Mouse (Mus musculus) lung, adult 2 months (tissue): ENCODE data around the gene Scube1.

ENCODE experiments used
- CTCF ChIP-seq: fragments of 200-500 bp; IDR thresholded peaks from 2 replicates; pipeline ENCODE4 v1.5.1; 2011; ENCODE audit warnings: mild to moderate bottlenecking, low read length, control low read depth; ENCODE audit not compliant: insufficient read depth
- POLR2A ChIP-seq: fragments of 200-500 bp; IDR thresholded peaks from 2 replicates; pipeline ENCODE4 v1.6.1; 2011; ENCODE audit warnings: low read depth, mild to moderate bottlenecking, control low read depth, low read length, borderline replicate concordance; ENCODE audit errors: extremely low read depth

DNA sequence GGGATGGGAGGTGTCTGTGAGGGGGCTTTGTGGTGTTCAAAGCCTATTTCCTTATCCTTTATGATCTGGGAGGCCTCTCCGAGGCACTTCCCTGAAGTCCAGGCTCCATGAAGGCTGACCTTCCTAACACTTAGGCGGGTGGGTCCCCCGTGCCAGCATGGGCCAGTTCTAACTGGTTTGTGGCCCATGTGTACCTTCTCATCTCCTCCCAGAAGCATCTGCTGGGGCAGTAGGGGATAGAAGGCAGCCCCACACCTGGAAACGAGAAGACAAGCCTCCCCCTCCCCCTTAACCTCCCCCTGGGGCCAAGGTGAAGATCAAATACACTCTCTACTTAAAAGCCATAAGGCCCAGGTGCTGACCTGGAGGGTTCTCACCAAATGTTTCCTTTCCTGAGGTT lies 84.6 kb downstream of the Scube1 start:
- TF ChIP-seq CTCF (no peak), POLR2A (no peak)
